Mouse (Mus musculus) cortical plate, adult 2 months (tissue): ENCODE results near the gene Jhy. TPM values are rescaled to one million over a fixed set of nuclear protein-coding genes. Genes with fewer than 3 reads are reported as not detected.

Source experiments
- H3K27ac ChIP-seq: fragments of 200-500 bp; 2 replicates; pipeline ENCODE4 v1.5.1; 2012; ENCODE audit warnings: low read length, control low read depth, inconsistent platforms; ENCODE audit not compliant: insufficient read depth
- H3K4me1 ChIP-seq: fragments of 200-500 bp; 2 replicates; pipeline ENCODE4 v1.6.1; 2011; ENCODE audit warnings: low read length; ENCODE audit not compliant: control insufficient read depth, insufficient read depth
- H3K4me3 ChIP-seq: fragments of 200-500 bp; 2 replicates; pipeline ENCODE4 v1.5.1; 2011; ENCODE audit warnings: mild to moderate bottlenecking, low read length, control low read depth; ENCODE audit not compliant: insufficient read depth
- CTCF ChIP-seq: fragments of 200-500 bp; IDR thresholded peaks from 2 replicates; pipeline ENCODE4 v1.5.1; 2011; ENCODE audit warnings: mild to moderate bottlenecking, control low read depth, low read length; ENCODE audit not compliant: insufficient read depth; ENCODE audit errors: extremely low read depth
- POLR2A ChIP-seq: fragments of 200-500 bp; IDR thresholded peaks from 2 replicates; pipeline ENCODE4 v1.6.1; 2011; ENCODE audit warnings: mild to moderate bottlenecking, low read length, control low read depth; ENCODE audit not compliant: insufficient read depth; ENCODE audit errors: extremely low read depth
- polyA plus RNA-seq: library from polyadenylated mRNA; depleted of rRNA; stranded (reverse); fragments of >200 nt; gene quantifications from 2 replicates; pipeline ENCODE4 v1.2.3, GENCODE M21; 2012; rRNA removed

The Jhy gene
- 0.10 and 0.19 TPM in 2 replicates for polyA plus RNA-seq

GRCm38 (mm10) chr9:40963586-40964417, at the start of gene Jhy:
Gene Jhy (minus strand): TSS chr9:40964118.
- TF ChIP-seq CTCF (no peak), POLR2A (no peak)
- Histone ChIP-seq H3K4me3 (peak within 1 kb of the TSS; percentile 11; the same call in 1 of the 2 replicates), H3K4me1 (no peaks in the 10 kb centered on the region; the same call in 1 of the 2 replicates), H3K27ac (no peak within 1 kb of the TSS)

GRCm38 (mm10) chr9:41012456-41012855, 48.5 kb upstream of the Jhy start:
- H3K27ac ChIP-seq: no peak overlapping the region
- H3K4me3 ChIP-seq: no peak overlapping the region
- peaks cover 3% of the 10 kb centered on the region for H3K4me1 ChIP-seq
- TF ChIP-seq CTCF: no peak

DNA sequence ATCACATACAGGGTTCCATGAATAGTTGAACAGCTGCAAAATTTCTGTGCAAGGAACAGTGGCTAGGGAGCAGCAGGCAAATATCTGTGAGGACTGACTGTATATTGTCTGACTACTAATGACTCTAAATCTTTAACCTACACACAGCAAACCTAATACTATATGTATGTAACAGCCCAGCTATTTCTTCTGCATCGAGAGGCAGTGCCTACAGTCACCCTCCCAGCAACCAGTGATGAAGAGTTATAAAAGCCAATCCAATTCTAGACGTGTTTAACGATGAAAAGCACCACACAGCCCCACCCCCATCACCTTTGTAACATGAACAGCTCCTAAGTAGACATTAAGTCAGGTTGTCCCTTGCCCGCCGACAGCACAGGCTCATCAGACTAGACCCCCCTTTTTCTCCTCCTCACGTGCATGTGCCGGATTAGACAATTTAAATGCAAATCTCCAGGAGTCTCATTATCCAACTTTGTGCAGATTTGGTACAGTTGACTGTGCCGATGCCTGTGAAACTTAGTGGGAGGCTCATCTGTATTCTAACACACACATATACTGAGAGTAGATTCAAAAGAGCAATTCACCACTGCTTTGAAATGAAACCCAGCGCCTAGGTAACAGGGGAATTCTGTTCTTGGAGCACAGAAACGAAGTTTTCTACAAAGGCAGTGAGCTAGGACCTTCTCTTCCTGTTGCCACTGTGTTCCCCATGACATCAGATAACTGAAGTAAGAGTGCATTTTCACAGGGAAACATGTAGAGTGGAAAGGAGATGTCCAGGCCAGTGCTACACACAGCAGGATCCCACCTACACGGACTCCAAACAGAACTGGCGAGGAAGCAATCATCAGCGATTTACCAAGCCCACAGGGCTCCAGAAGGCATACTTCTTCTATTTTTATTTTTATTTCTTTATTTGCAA, 47.9 kb upstream of the Jhy start:
- peaks cover 3% of the 10 kb centered on the region for H3K4me1 ChIP-seq
- no peak overlapping the region for H3K4me3 ChIP-seq
- TF ChIP-seq CTCF (no peak), POLR2A (no peak)
- no peak overlapping the region for H3K27ac ChIP-seq

DNA sequence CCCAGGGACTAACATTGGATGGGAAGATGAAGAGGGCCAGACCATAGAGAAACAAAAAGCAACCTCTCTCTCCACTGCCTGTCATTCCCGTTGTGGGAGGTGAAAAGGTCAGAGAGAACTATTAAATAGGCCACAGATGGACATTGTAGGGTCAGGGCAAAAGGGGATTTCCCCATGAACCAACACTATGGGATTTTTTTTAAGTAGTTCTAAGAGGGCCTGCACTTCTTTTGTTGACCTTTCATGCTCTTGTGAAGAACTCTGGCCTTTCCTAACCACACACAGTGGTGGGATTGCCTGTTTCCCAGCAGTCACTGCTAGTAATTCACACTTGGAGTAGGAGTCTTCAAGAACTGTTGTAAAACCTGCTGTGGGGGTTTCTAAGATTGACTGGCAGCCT, 43.9 kb upstream of the Jhy start:
- Histone ChIP-seq H3K4me3 (no peak overlapping the region), H3K4me1 (no peaks in the 10 kb centered on the region; the same call in 1 of the 2 replicates), H3K27ac (no peak overlapping the region)
- TF ChIP-seq CTCF: no peak

- Histone ChIP-seq H3K27ac (no peak within 1 kb of the TSS), H3K4me1 (peaks cover 2% of the 10 kb centered on the region), H3K4me3 (no peak within 1 kb of the TSS)
- no peak for TF ChIP-seq POLR2A
- no peak for TF ChIP-seq CTCF
Measured at GRCm38 (mm10) chr9:41004415-41004814, 40.5 kb upstream of the Jhy start, which contains the start of gene Crtam. Gene Crtam (minus strand): TSS chr9:41004628.

GRCm38 (mm10) chr9:40997116-40997779, 33.3 kb upstream of the Jhy start:
- TF ChIP-seq CTCF: no peak
- no peak for TF ChIP-seq POLR2A
- peaks cover 2% of the 10 kb centered on the region; the same call in 1 of the 2 replicates for H3K4me1 ChIP-seq
- H3K4me3 ChIP-seq: no peak overlapping the region
- H3K27ac ChIP-seq: no peak overlapping the region

GRCm38 (mm10) chr9:40994075-40994474, 30.2 kb upstream of the Jhy start:
- H3K4me1 ChIP-seq: no peaks in the 10 kb centered on the region; the same call in 1 of the 2 replicates
- TF ChIP-seq CTCF (no peak), POLR2A (no peak)
- no peak overlapping the region for H3K27ac ChIP-seq

DNA sequence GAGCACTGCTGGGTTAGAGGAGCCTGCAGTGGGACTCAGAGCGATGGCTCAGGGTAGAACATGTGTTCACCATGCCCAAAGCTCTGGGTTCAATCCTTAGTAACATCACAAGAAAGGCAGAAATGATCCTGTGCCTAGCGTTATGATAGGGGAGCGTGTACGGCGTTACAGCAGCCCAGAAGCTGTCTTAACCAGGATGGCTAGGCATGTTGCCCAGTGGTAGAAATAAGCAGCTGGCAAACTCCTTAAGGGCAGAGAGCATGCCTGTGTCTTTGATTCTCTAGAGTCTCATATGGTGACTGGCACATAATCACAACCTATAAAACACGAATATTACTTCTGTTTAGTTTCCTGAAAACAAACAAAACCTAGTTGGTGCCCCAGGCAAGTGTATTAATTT, 27.6 kb upstream of the Jhy start:
- no peak overlapping the region for H3K4me3 ChIP-seq
- TF ChIP-seq CTCF (no peak), POLR2A (no peak)
- H3K4me1 ChIP-seq: no peaks in the 10 kb centered on the region; the same call in 1 of the 2 replicates
- H3K27ac ChIP-seq: no peak overlapping the region

More at GRCm38 (mm10) chr9:40994075-40994474, 30.2 kb upstream of the Jhy start:
- no peak overlapping the region for H3K4me3 ChIP-seq

- no peak overlapping the region for H3K27ac ChIP-seq
- TF ChIP-seq CTCF: no peak
- no peak for TF ChIP-seq POLR2A
- H3K4me3 ChIP-seq: no peak overlapping the region
- H3K4me1 ChIP-seq: no peaks in the 10 kb centered on the region; the same call in 1 of the 2 replicates
Measured at GRCm38 (mm10) chr9:40989940-40990588, 26.1 kb upstream of the Jhy start.
